Mouse (Mus musculus): ENCODE measurements around the gene Olfr9. TPM values are rescaled to one million over a fixed set of nuclear protein-coding genes. Genes with fewer than 3 reads are reported as not detected.

Gene Olfr9
- polyA plus RNA-seq, 1 experiment = not detected

DNA sequence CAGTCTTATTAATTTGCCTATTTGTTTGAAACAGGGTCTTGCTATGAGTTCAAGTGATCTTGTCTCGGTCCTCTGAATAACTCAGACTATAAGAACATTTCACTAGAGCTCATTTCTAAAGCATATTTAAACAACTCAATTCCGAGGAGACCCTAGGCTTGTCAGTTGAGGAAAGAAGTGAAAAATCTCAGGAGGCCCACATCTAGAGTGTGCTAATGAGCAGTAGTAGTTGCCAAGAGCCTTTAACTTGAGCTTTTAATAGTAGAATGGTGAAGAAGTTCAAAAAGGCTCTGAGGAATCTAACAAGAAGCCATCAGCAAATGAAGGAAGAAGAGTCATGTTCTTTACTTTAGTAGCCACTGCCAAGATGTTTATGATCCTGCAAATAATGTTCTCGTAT, 50.6 kb downstream of the Olfr9 start, which contains the start of gene Olfr764-ps1:
Olfr764-ps1 (minus strand) TSS at position 101 of the 400 bp plus-strand sequence.
- Histone ChIP-seq H3K27me3 (replicated peaks) (no peaks in the 10 kb centered on the region), H3K9me3 (no peaks in the 10 kb centered on the region)
- no peak for TF ChIP-seq GATA1 (IDR thresholded peaks at IDR 0.05; ENCODE audit: borderline replicate concordance, low read length)
- TF ChIP-seq FLI1 (IDR thresholded peaks at IDR 0.05; ENCODE audit: low read length) = no peak

More for the DNA sequence above, 50.6 kb downstream of the Olfr9 start, which contains the start of gene Olfr764-ps1:
- no peaks in the 10 kb centered on the region for H3K4me1 ChIP-seq
- no peak within 1 kb of the TSS for H3K4me3 ChIP-seq (replicated peaks)
- H3K36me3 ChIP-seq (replicated peaks; ENCODE audit: low read length) = no peaks in the 10 kb centered on the region

Other genes with a start within 250 kb of the Olfr9 start
- gene Dgka, start 244.6 kb upstream of the Olfr9 start, polyA plus RNA-seq (2012; ENCODE audit: insufficient read depth, low replicate concordance) = 2.8 and 4.7 TPM in 2 replicates
- gene Pym1, start 241.5 kb upstream of the Olfr9 start, polyA plus RNA-seq (2012; ENCODE audit: insufficient read depth, low replicate concordance) = 123 and 134 TPM in 2 replicates
- 3.4 TPM in 1 of 2 replicates, not detected in the other for gene Mmp19, start 198.5 kb upstream of the Olfr9 start, polyA plus RNA-seq (2012; ENCODE audit: insufficient read depth, low replicate concordance)
- 13.4 and 18.2 TPM in 2 replicates for gene Dnajc14, start 185.4 kb upstream of the Olfr9 start, polyA plus RNA-seq (2012; ENCODE audit: insufficient read depth, low replicate concordance)
- gene Tmem198b, start 185.1 kb upstream of the Olfr9 start, polyA plus RNA-seq (2012; ENCODE audit: insufficient read depth, low replicate concordance) = 0.95 and 2.0 TPM in 2 replicates
- gene Sarnp, start 172.1 kb upstream of the Olfr9 start, polyA plus RNA-seq (2012; ENCODE audit: insufficient read depth, low replicate concordance) = 13.5 TPM in 1 of 2 replicates, not detected in the other
- gene Ormdl2, start 167.8 kb upstream of the Olfr9 start, polyA plus RNA-seq (2012; ENCODE audit: insufficient read depth, low replicate concordance) = 13.9 TPM in 1 of 2 replicates, not detected in the other
- gene Gdf11, start 97.7 kb upstream of the Olfr9 start, polyA plus RNA-seq (2012; ENCODE audit: insufficient read depth, low replicate concordance) = 0.18 TPM in 1 of 2 replicates, not detected in the other
- gene Cd63, start 88.4 kb upstream of the Olfr9 start, polyA plus RNA-seq (2012; ENCODE audit: insufficient read depth, low replicate concordance) = 17.7 and 57.2 TPM in 2 replicates
- 15.8 and 37.7 TPM in 2 replicates for gene Rdh5, start 66.5 kb upstream of the Olfr9 start, polyA plus RNA-seq (2012; ENCODE audit: insufficient read depth, low replicate concordance)
- gene Bloc1s1, start 65.4 kb upstream of the Olfr9 start, polyA plus RNA-seq (2012; ENCODE audit: insufficient read depth, low replicate concordance) = 56.5 and 587 TPM in 2 replicates
- 1.1 and 1.9 TPM in 2 replicates for gene Itga7, start 55.6 kb upstream of the Olfr9 start, polyA plus RNA-seq (2012; ENCODE audit: insufficient read depth, low replicate concordance)
- not detected in 2 replicates for gene Mettl7b, start 28.4 kb upstream of the Olfr9 start, polyA plus RNA-seq (2012; ENCODE audit: insufficient read depth, low replicate concordance)
- not detected in 2 replicates for gene Olfr763, start 21.4 kb downstream of the Olfr9 start, polyA plus RNA-seq (2012; ENCODE audit: insufficient read depth, low replicate concordance)
- gene Olfr764-ps1, start 50.5 kb downstream of the Olfr9 start, polyA plus RNA-seq (2012; ENCODE audit: insufficient read depth, low replicate concordance) = not detected in 2 replicates
- gene Olfr765, start 60.6 kb downstream of the Olfr9 start, polyA plus RNA-seq (2012; ENCODE audit: insufficient read depth, low replicate concordance) = not detected in 2 replicates
- gene Olfr766-ps1, start 79.5 kb downstream of the Olfr9 start, polyA plus RNA-seq (2012; ENCODE audit: insufficient read depth, low replicate concordance) = not detected in 2 replicates
- gene Olfr767, start 93.5 kb downstream of the Olfr9 start, polyA plus RNA-seq (2012; ENCODE audit: insufficient read depth, low replicate concordance) = not detected in 2 replicates
- 2.6 TPM in 1 of 2 replicates, not detected in the other for gene Olfr768, start 109.9 kb downstream of the Olfr9 start, polyA plus RNA-seq (2012; ENCODE audit: insufficient read depth, low replicate concordance)
- gene Olfr769, start 128.4 kb downstream of the Olfr9 start, polyA plus RNA-seq (2012; ENCODE audit: insufficient read depth, low replicate concordance) = not detected in 2 replicates
- gene Olfr770, start 149.6 kb downstream of the Olfr9 start, polyA plus RNA-seq (2012; ENCODE audit: insufficient read depth, low replicate concordance) = not detected in 2 replicates
- not detected in 2 replicates for gene Olfr771, start 175.3 kb downstream of the Olfr9 start, polyA plus RNA-seq (2012; ENCODE audit: insufficient read depth, low replicate concordance)
- gene Olfr772, start 188.5 kb downstream of the Olfr9 start, polyA plus RNA-seq (2012; ENCODE audit: insufficient read depth, low replicate concordance) = not detected in 2 replicates
- gene Olfr773, start 198.0 kb downstream of the Olfr9 start, polyA plus RNA-seq (2012; ENCODE audit: insufficient read depth, low replicate concordance) = not detected in 2 replicates
- gene Olfr774, start 246.8 kb downstream of the Olfr9 start, polyA plus RNA-seq (2012; ENCODE audit: insufficient read depth, low replicate concordance) = not detected in 2 replicates

Data from megakaryocyte, embryonic 14.5 days (primary cell).